Mouse (Mus musculus): ENCODE data around the gene Hnrnpm. TPM values are rescaled to one million over a fixed set of nuclear protein-coding genes. Genes with fewer than 3 reads are reported as not detected.
"Not testable (repeated sequence)": the region's sequence is repeated elsewhere in the genome, so short reads cannot be mapped to it uniquely, and the experiment has no call there.

The Hnrnpm gene
- total RNA-seq (2021): 10 to 100 TPM; 79.1 to 95.6 TPM
- long read RNA-seq, experiment 1, partial matches to known transcripts: 15 of 39 reads
- long read RNA-seq, experiment 1, other reads (novel, unspliced or antisense): 24 of 39 reads
- long read RNA-seq, experiment 2, partial matches to known transcripts: 15 of 36 reads
- long read RNA-seq, experiment 2, other reads (novel, unspliced or antisense): 21 of 36 reads

DNA sequence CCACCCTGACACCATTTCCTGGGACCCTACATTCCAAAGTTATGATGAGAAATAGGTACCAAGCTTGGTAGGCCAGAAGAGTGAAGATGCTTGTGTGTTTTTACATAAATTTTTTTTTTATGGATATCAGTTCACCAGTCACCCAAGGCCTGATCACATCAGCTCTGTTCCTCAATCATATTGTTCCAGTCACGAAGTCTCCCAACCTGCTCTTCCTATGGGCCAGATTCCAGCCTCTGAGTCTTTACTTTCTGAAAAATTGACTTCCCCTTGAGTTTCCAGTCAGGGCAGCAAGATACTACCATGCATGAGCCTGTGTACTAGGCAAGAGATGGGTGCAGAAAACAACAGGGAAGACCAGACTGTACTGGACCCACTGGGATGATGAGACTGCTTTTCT lies at the start of gene Hnrnpm:
Gene Hnrnpm, minus strand, starts transcription at position 101 of the 400 bp plus-strand sequence.
- H3K4me3 ChIP-seq: peak within 1 kb of the TSS; percentile 76
- peak within 1 kb of the TSS; percentile 95 for H3K27ac ChIP-seq

GRCm38 (mm10) chr17:33733526-33733925 lies 46.9 kb upstream of the Hnrnpm start:
- H3K4me3 ChIP-seq; intact Hi-C loops (cut with DNase I); H3K27ac ChIP-seq; DNase-seq: not testable (repeated sequence)

More for the DNA sequence above, at the start of gene Hnrnpm:
- DNase-seq: no peak
- intact Hi-C loops (cut with DNase I): no loop called here
- no peak for TF ChIP-seq CTCF (IDR thresholded peaks at IDR 0.05)

DNA sequence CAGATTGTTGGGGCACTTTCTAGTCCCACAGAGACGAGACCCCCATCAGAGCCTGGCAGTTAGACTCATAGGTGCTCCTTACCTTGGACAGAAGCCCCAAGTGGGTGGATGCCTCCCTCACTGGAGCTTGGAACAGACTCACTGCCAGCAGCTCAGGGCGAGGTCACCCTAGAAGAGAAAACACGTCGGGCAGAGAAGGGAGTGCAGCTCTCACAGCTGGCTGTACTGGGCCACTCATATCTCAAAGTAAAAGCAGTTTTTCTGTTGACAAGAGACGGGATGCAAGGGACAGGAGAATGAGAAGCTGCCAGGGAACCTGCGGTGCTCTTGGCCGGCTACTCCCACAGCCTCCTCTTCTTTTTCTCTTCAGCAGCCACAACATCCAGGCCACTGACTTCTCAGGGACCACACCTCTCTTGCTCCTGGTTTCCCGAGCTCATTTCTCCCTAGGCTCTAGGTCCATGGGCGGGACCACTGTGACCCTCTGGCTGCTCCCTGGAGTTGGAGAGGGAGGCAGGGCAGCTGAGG lies 46.0 kb upstream of the Hnrnpm start:
- intact Hi-C loops (cut with DNase I); H3K4me3 ChIP-seq; DNase-seq: not testable (repeated sequence)
- peak overlapping the region; percentile 24; the same call in 1 of the 2 replicates for H3K27ac ChIP-seq

DNA sequence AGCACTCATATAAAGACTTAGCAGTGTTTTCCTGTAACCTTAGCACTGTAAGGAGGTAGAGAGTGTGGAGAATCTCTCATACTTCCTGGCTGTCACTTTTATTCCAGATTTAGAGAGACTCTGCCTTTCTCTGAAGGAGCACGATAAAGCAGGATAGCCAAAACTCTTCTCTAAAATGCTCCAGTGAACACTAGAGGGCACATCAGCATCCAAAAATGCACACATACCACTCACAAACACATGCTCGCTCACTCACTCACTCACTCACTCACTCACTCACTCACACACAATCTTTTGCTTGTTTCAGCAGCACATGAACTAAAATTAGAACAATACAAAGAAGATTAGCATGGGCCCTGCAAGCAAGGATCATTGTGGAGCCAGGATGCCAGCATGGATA lies 42.6 kb upstream of the Hnrnpm start:
- DNase-seq: no peak
- TF ChIP-seq CTCF (IDR thresholded peaks at IDR 0.05): peak; percentile 54
- intact Hi-C loops (cut with DNase I): loop anchor here (5.0 kb wide), 1 partner anchor 73 kb away; no protein-coding TSS in a partner anchor
- Histone ChIP-seq H3K27ac (no peak overlapping the region), H3K4me3 (no peak overlapping the region)

- Histone ChIP-seq H3K4me3 (no peak overlapping the region), H3K27ac (no peak overlapping the region)
- no peak for TF ChIP-seq CTCF (IDR thresholded peaks at IDR 0.05)
- DNase-seq: no peak
- intact Hi-C loops (cut with DNase I): loop anchor here (5.0 kb wide), 1 partner anchor 74 kb away; no protein-coding TSS in a partner anchor
Observed at GRCm38 (mm10) chr17:33728396-33728795, 41.7 kb upstream of the Hnrnpm start.

- Histone ChIP-seq H3K27ac (no peak overlapping the region; the same call in 1 of the 2 replicates), H3K4me3 (no peak overlapping the region)
- DNase-seq: no peak
- intact Hi-C loops (cut with DNase I): loop anchor here (5.0 kb wide), 1 partner anchor 37 kb away; no protein-coding TSS in a partner anchor
- TF ChIP-seq CTCF (IDR thresholded peaks at IDR 0.05): no peak
Observed at GRCm38 (mm10) chr17:33719736-33720378, 33.2 kb upstream of the Hnrnpm start.

DNA sequence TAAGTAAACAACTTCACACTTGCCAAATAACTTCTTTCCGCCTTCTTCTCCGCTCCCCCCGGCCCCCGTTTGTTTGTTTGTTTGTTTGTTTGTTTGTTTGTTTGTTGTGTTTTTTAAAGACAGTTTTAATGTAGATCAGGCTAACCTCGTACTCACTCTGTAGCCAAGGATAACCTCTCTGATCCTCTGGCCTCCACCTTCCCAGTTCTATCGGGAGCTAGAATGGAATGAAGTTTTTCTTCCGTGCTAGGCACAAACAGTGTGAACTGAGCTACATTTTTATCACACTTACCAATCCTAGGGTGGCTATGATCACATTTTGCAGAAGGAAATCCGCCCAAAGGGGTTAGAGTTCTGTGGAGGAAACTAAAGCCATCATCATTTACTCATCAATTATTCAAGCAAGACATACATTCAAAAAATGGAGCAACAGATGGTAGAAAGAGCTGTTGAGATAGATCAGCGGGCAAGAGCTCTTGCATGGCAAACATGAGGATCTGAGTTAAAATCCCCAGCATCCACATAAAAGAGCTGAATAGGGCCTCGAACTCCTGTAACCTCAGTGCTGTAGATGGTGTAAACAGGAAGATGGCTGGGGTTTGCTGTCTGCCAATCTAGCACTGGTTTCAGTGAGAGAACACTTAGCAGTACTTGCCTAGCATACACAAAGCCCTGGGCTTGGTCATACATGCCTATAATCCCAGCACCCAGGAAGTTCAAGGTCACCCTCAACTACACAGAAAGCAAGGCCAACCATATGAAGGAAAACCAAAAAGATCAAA lies 32.5 kb upstream of the Hnrnpm start:
- intact Hi-C loops (cut with DNase I): loop anchor here (5.0 kb wide), 1 partner anchor 38 kb away; no protein-coding TSS in a partner anchor
- peak overlapping the region; percentile 88 for H3K4me3 ChIP-seq
- peak overlapping the region; percentile 69 for H3K27ac ChIP-seq
- no peak for TF ChIP-seq CTCF (IDR thresholded peaks at IDR 0.05)
- no peak for DNase-seq

DNA sequence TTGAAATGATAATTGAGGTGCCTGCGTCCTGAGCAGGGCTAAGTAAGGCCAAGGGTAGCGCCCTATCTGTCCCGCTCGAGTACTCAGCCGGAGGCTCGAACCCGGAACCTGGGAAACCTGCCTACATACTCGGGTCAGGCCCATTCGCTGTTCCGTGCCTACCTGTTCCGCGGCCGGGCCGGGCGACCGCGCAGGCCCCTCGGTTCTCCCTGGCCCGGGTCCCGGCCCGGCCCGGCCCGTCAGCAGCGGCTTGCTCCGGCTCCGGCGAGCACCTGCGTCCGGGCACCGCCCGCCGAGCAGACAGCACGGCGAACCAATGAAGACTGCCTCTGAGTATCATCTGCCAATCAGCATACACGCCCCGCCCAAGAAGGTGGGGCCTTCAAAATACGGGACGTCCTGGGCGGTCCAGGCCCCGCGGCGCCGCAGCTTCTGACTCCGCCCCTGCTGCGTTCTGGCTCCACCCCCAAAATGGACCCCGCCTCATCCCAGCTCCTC lies 31.8 kb upstream of the Hnrnpm start, which contains the start of gene March2:
Gene March2, minus strand, starts transcription at position 287 of the 498 bp plus-strand sequence.
- no peak for TF ChIP-seq CTCF (IDR thresholded peaks at IDR 0.05)
- peak; percentile 98 for DNase-seq
- Histone ChIP-seq H3K27ac (peak within 1 kb of the TSS; percentile 89), H3K4me3 (peak within 1 kb of the TSS; percentile 88)
- intact Hi-C loops (cut with DNase I): loop anchor here (5.0 kb wide), 1 partner anchor 39 kb away; no protein-coding TSS in a partner anchor

GRCm38 (mm10) chr17:33717982-33718381 lies 31.3 kb upstream of the Hnrnpm start:
- Histone ChIP-seq H3K27ac (peak overlapping the region; percentile 89), H3K4me3 (peak overlapping the region; percentile 88)
- intact Hi-C loops (cut with DNase I): loop anchor here (5.0 kb wide), 1 partner anchor 39 kb away; no protein-coding TSS in a partner anchor
- TF ChIP-seq CTCF (IDR thresholded peaks at IDR 0.05): no peak
- no peak for DNase-seq

- intact Hi-C loops (cut with DNase I): loop anchor here (5.0 kb wide), 1 partner anchor 40 kb away; no protein-coding TSS in a partner anchor
Observed at GRCm38 (mm10) chr17:33717246-33717645, 30.6 kb upstream of the Hnrnpm start.

GRCm38 (mm10) chr17:33714779-33715178 lies 28.1 kb upstream of the Hnrnpm start:
- no peak for DNase-seq
- intact Hi-C loops (cut with DNase I): loop anchor here (5.0 kb wide), 1 partner anchor 43 kb away; no protein-coding TSS in a partner anchor
- Histone ChIP-seq H3K4me3 (no peak overlapping the region), H3K27ac (no peak overlapping the region)
- TF ChIP-seq CTCF (IDR thresholded peaks at IDR 0.05): no peak

More at GRCm38 (mm10) chr17:33717246-33717645, 30.6 kb upstream of the Hnrnpm start:
- H3K27ac ChIP-seq: no peak overlapping the region
- peak overlapping the region; percentile 88; the same call in 1 of the 2 replicates for H3K4me3 ChIP-seq
- DNase-seq: no peak
- no peak for TF ChIP-seq CTCF (IDR thresholded peaks at IDR 0.05)

GRCm38 (mm10) chr17:33713271-33713670 lies 26.6 kb upstream of the Hnrnpm start:
- no peak for DNase-seq
- no peak overlapping the region for H3K27ac ChIP-seq
- intact Hi-C loops (cut with DNase I): no loop called here
- H3K4me3 ChIP-seq: no peak overlapping the region
- no peak for TF ChIP-seq CTCF (IDR thresholded peaks at IDR 0.05)

All from gastrocnemius, adult 2 months (tissue).